Mouse (Mus musculus) liver, postnatal 0 days (tissue): ENCODE results near the gene Lep. TPM values are rescaled to one million over a fixed set of nuclear protein-coding genes. Genes with fewer than 3 reads are reported as not detected.

Experiments
- ATAC-seq: fragments of 200-750 bp; cut with Nextera tagmentation; 2 replicates; pipeline ENCODE4 v1.8.0; 2017; ENCODE audit warnings: mild to moderate bottlenecking, moderate library complexity
- DNase-seq: peaks from one replicate; pipeline ENCODE4 v3.0.0-alpha.2; 2016
- H3K27ac ChIP-seq: fragments of 300-500 bp; sonication (generic); 2 replicates; pipeline ENCODE4 v1.5.1; 2014; ENCODE audit warnings: antibody characterized with exemption, moderate library complexity, mild to moderate bottlenecking, low read depth
- H3K27me3 ChIP-seq: fragments of 300-500 bp; sonication (generic); 2 replicates; pipeline ENCODE4 v1.6.1; 2014; ENCODE audit warnings: low read length, control low read depth, mixed read lengths; ENCODE audit not compliant: insufficient read depth
- H3K36me3 ChIP-seq: fragments of 300-500 bp; sonication (generic); replicated peaks from 2 replicates; pipeline ENCODE4 v1.6.1; 2014; ENCODE audit warnings: mild to moderate bottlenecking, control low read depth, low read length, moderate library complexity, mixed read lengths; ENCODE audit not compliant: insufficient read depth
- H3K4me1 ChIP-seq: fragments of 300-500 bp; sonication (generic); 2 replicates; pipeline ENCODE4 v1.6.1; 2014; ENCODE audit warnings: antibody characterized with exemption, mild to moderate bottlenecking, control low read depth; ENCODE audit not compliant: insufficient read depth
- H3K4me2 ChIP-seq: fragments of 300-500 bp; sonication (generic); 2 replicates; pipeline ENCODE4 v1.6.1; 2014; ENCODE audit warnings: low read depth, mild to moderate bottlenecking, low read length, moderate library complexity, mixed read lengths
- H3K4me3 ChIP-seq: fragments of 300-500 bp; sonication (generic); 2 replicates; pipeline ENCODE4 v1.5.1; 2014; ENCODE audit warnings: low read depth, low read length
- H3K9ac ChIP-seq: fragments of 300-500 bp; sonication (generic); replicated peaks from 2 replicates; pipeline ENCODE4 v1.6.1; 2014; ENCODE audit warnings: mild to moderate bottlenecking, moderate library complexity
- H3K9me3 ChIP-seq: fragments of 300-500 bp; sonication (generic); 2 replicates; pipeline ENCODE4 v1.6.1; 2016; ENCODE audit warnings: mild to moderate bottlenecking, control low read depth, low read length, mixed read lengths
- CTCF ChIP-seq: sonication (generic); IDR thresholded peaks from 2 replicates; pipeline ENCODE4 v1.5.1; 2016; ENCODE audit warnings: antibody characterized with exemption, low read depth
- EP300 ChIP-seq: IDR thresholded peaks from 2 replicates; pipeline ENCODE4 v1.6.1; 2016; ENCODE audit warnings: antibody characterized with exemption, low read depth, mild to moderate bottlenecking
- WGBS: fragments of 180-500 bp; shearing (Covaris S2); extraction: QIAGEN DNeasy Blood & Tissue Kit; methylation state at CpG from one replicate; pipeline ENCODE4 v1.1.7; 2014; ENCODE audit not compliant: insufficient replicate concordance; 5-methylcytosine and 5-hydroxymethylcytosine counted together
- microRNA-seq: library from miRNA; unstranded; fragments of <30 nt; microRNA quantifications from one replicate; pipeline ENCODE4, GENCODE M21; 2016
- polyA plus RNA-seq: library from polyadenylated mRNA; unstranded; fragments of >200 nt; fragmentation: Nextera tagmentation; extraction: Ambion mirVana; gene quantifications from 2 replicates; pipeline ENCODE4 v1.2.1, GENCODE M21; 2015

The Lep gene
- polyA plus RNA-seq, 1 experiment from 2014 or later: not detected

- H3K4me2 ChIP-seq: no peak overlapping the region
- no peaks in the 10 kb centered on the region for H3K27me3 ChIP-seq
- no peak overlapping the region for H3K9ac ChIP-seq
- DNase-seq (no peak), ATAC-seq (no peak)
- H3K4me1 ChIP-seq: peaks cover 7% of the 10 kb centered on the region
- H3K27ac ChIP-seq: no peak overlapping the region
- no peaks in the 10 kb centered on the region for H3K36me3 ChIP-seq
- H3K9me3 ChIP-seq: no peaks in the 10 kb centered on the region
- no peak for TF ChIP-seq EP300
- no peak for TF ChIP-seq CTCF
- H3K4me3 ChIP-seq: no peak overlapping the region
Observed at GRCm38 (mm10) chr6:29118231-29118630, 58.2 kb downstream of the Lep start.

GRCm38 (mm10) chr6:29118963-29119362, 58.9 kb downstream of the Lep start:
- H3K9ac ChIP-seq: no peak overlapping the region
- no peak overlapping the region for H3K4me3 ChIP-seq
- H3K36me3 ChIP-seq: no peaks in the 10 kb centered on the region
- DNase-seq: no peak
- no peaks in the 10 kb centered on the region for H3K27me3 ChIP-seq
- H3K4me2 ChIP-seq: no peak overlapping the region
- TF ChIP-seq EP300 (no peak), CTCF (no peak)
- H3K27ac ChIP-seq: no peak overlapping the region
- H3K9me3 ChIP-seq: no peaks in the 10 kb centered on the region
- H3K4me1 ChIP-seq: peaks cover 7% of the 10 kb centered on the region
- WGBS: 81% methylated on average over 4 of the region's 4 CpGs
- ATAC-seq: no peak

GRCm38 (mm10) chr6:29119990-29120389, 60.0 kb downstream of the Lep start:
- WGBS: 79% methylated on average over 13 of the region's 13 CpGs

More at GRCm38 (mm10) chr6:29119990-29120389, 60.0 kb downstream of the Lep start:
- Histone ChIP-seq H3K9ac (no peak overlapping the region), H3K36me3 (peaks cover 5% of the 10 kb centered on the region; the same call in 1 of the 2 replicates), H3K27me3 (no peaks in the 10 kb centered on the region), H3K9me3 (no peaks in the 10 kb centered on the region), H3K27ac (no peak overlapping the region), H3K4me2 (no peak overlapping the region), H3K4me1 (peaks cover 7% of the 10 kb centered on the region), H3K4me3 (no peak overlapping the region)
- ATAC-seq (no peak), DNase-seq (no peak)
- TF ChIP-seq CTCF: no peak
- TF ChIP-seq EP300: no peak

Small RNA genes lying within 50 kb of the gene (microRNA-seq; reads per million reads assigned to microRNA genes)
- gene Mir129-1: 4.1 reads per million, percentile 3 among the genes with 10 or more reads in this experiment

Other genes with a start within 250 kb of the Lep start
- gene Lrrc4, start 228.5 kb upstream of the Lep start, polyA plus RNA-seq: 0.07 and 0.08 TPM in 2 replicates
- 6.6 and 8.2 TPM in 2 replicates for gene Rbm28, start 104.8 kb downstream of the Lep start, polyA plus RNA-seq
- not detected in 2 replicates for gene Prrt4, start 119.4 kb downstream of the Lep start, polyA plus RNA-seq
- 7.3 and 7.7 TPM in 2 replicates for gene Impdh1, start 156.1 kb downstream of the Lep start, polyA plus RNA-seq
- gene Hilpda, start 212.3 kb downstream of the Lep start, polyA plus RNA-seq: 24.1 and 29.0 TPM in 2 replicates
- 0.11 and 0.28 TPM in 2 replicates for gene Fam71f2, start 219.4 kb downstream of the Lep start, polyA plus RNA-seq